Mouse (Mus musculus) frontal cortex, postnatal 36 days (tissue): ENCODE data around the gene Timp3.

ENCODE experiments used
- DNase-seq, 2 experiments: peaks; one replicate each; pipeline ENCODE4 v3.0.0; 2022; ENCODE audit warnings: low spot score in 2 of 2

Timp3 gene

GRCm38 (mm10) chr10:86328143-86328542 is 28.0 kb downstream of the Timp3 start:
- DNase-seq: no peak

- DNase-seq: no peak
Measured at GRCm38 (mm10) chr10:86328691-86329090, 28.5 kb downstream of the Timp3 start.

- no peak for DNase-seq
Measured at GRCm38 (mm10) chr10:86329241-86329882, 29.2 kb downstream of the Timp3 start.

GRCm38 (mm10) chr10:86330993-86331680 is 31.0 kb downstream of the Timp3 start:
- DNase-seq: no peak

- DNase-seq: no peak
Measured at GRCm38 (mm10) chr10:86331681-86332281, 31.6 kb downstream of the Timp3 start.

GRCm38 (mm10) chr10:86332942-86333341 is 32.8 kb downstream of the Timp3 start:
- no peak for DNase-seq

- no peak for DNase-seq
Measured at GRCm38 (mm10) chr10:86334581-86334980, 34.4 kb downstream of the Timp3 start.

- DNase-seq: no peak
Measured at GRCm38 (mm10) chr10:86336506-86336905, 36.3 kb downstream of the Timp3 start.

- DNase-seq: no peak
Measured at GRCm38 (mm10) chr10:86337239-86337638, 37.1 kb downstream of the Timp3 start.

- DNase-seq: no peak
Measured at GRCm38 (mm10) chr10:86338121-86338715, 38.0 kb downstream of the Timp3 start.

GRCm38 (mm10) chr10:86339121-86339520 is 38.9 kb downstream of the Timp3 start:
- no peak for DNase-seq

GRCm38 (mm10) chr10:86339649-86340379 is 39.6 kb downstream of the Timp3 start:
- DNase-seq: peak; percentile 65 to 80

GRCm38 (mm10) chr10:86340421-86340820 is 40.2 kb downstream of the Timp3 start:
- DNase-seq: no peak

- no peak for DNase-seq
Measured at GRCm38 (mm10) chr10:86340991-86341527, 40.9 kb downstream of the Timp3 start.

- DNase-seq: no peak
Measured at GRCm38 (mm10) chr10:86341589-86341988, 41.4 kb downstream of the Timp3 start.

GRCm38 (mm10) chr10:86342151-86342550 is 42.0 kb downstream of the Timp3 start:
- DNase-seq: no peak

GRCm38 (mm10) chr10:86342713-86343112 is 42.5 kb downstream of the Timp3 start:
- no peak for DNase-seq

GRCm38 (mm10) chr10:86343362-86343761 is 43.2 kb downstream of the Timp3 start:
- DNase-seq: no peak

- no peak for DNase-seq
Measured at GRCm38 (mm10) chr10:86343931-86344330, 43.8 kb downstream of the Timp3 start.

GRCm38 (mm10) chr10:86344654-86345053 is 44.5 kb downstream of the Timp3 start:
- DNase-seq: no peak

GRCm38 (mm10) chr10:86345645-86346044 is 45.5 kb downstream of the Timp3 start:
- DNase-seq: no peak
